Mouse (Mus musculus) heart, postnatal 25 days (tissue): ENCODE measurements around the gene Ugt1a10. TPM values are rescaled to one million over a fixed set of nuclear protein-coding genes. Genes with fewer than 3 reads are reported as not detected.

ENCODE experiments used
- DNase-seq: peaks from one replicate; pipeline ENCODE4 v3.0.0; 2022; ENCODE audit warnings: low spot score
- intact Hi-C: fragments of 180-260 bp; cut with DNase I; formaldehyde crosslinking; loops from one replicate; pipeline ENCODE4 v1.15.1; 2025
- total RNA-seq, 2 experiments: library from RNA; stranded (reverse); gene quantifications; 2 replicates each; pipeline ENCODE4 v1.2.3; 2021

Gene Ugt1a10
- total RNA-seq, 2 experiments from 2014 or later = not detected

- intact Hi-C loops = no loop called here
- no peak for DNase-seq
Observed at GRCm38 (mm10) chr1:88243861-88244260, 188.7 kb downstream of the Ugt1a10 start.

DNA sequence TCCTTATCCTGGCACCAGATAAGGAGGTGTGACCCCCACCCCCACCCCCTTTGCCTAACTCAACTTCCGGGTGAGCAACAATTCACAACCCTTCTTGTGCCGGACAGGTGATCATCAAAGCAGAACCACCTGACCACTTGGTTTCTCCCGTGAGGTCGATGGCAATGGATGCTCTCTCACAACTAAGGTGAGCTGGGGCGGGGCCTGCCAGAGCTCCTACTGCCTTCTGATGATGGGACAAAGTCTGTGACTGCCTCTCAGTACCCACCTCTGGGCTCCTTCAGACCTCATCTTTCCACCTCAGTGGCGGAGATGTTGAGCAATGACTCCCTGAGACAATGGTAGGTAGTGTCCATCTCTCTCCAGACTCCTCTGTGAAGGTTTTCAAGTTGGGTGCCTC, 190.7 kb downstream of the Ugt1a10 start:
- DNase-seq = no peak
- intact Hi-C loops = no loop called here

- no peak for DNase-seq
- intact Hi-C loops = no loop called here
Observed at GRCm38 (mm10) chr1:88246386-88246785, 191.2 kb downstream of the Ugt1a10 start.

- intact Hi-C loops = no loop called here
Observed at GRCm38 (mm10) chr1:88247660-88248059, 192.5 kb downstream of the Ugt1a10 start.

DNA sequence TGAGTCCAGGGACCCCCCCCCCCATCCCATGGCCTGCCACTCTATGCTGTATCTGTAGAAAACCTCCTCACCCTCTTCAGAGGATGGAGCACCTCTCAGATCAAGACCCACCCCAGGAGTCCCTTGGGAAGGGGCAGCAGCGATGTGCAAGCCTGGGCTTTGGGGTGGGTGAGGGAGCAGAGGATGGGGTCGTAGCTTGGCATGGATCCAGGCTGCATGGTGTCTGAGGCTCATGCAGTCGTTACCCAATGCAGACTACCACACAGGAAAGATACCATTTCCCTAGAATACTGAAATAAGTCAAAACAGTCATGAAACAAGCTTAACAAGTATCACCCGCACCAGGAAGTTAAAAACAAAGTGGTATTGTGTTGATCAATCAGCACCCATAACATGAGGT, 193.5 kb downstream of the Ugt1a10 start:
- intact Hi-C loops = no loop called here
- no peak for DNase-seq

More at GRCm38 (mm10) chr1:88247660-88248059, 192.5 kb downstream of the Ugt1a10 start:
- no peak for DNase-seq

DNA sequence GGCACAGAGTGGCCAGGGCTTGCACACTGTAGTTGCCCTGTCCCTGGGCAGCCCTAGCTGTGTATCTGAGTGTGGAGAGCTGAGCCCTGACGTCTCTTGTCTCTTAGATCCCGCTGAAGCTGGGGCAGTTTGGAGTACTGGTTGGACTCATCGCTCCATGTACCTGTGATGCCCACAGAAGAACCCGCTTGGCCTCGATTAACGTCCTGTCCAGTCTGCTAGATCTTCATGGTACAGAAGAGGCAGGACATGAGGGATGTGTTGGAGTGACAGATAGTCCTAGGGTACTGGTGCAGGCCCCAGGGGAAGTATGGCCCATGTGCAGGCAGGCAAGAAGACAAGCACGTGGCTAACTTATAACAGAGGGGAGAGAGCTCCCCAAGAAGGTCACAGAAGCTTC, 194.4 kb downstream of the Ugt1a10 start:
- intact Hi-C loops = no loop called here
- no peak for DNase-seq

DNA sequence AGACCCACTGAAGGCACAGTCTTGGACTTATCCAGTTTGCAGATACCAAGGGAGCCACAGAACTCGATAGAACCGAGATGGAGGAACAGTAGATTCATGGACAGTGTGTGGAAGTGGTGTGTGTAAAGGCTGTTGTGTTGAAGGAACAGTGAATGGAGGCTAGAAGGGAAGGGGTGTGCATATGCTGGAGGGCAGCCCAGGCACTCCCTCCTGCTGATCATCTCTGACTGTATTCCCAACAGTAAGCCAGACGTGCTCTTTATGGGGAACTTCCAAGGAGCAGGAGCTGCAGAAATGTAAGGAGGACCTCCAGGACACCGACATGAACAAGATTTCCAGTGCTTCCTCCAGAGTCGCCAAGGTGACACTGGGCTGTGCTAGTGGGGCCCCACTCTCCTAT, 194.8 kb downstream of the Ugt1a10 start:
- intact Hi-C loops = no loop called here

DNA sequence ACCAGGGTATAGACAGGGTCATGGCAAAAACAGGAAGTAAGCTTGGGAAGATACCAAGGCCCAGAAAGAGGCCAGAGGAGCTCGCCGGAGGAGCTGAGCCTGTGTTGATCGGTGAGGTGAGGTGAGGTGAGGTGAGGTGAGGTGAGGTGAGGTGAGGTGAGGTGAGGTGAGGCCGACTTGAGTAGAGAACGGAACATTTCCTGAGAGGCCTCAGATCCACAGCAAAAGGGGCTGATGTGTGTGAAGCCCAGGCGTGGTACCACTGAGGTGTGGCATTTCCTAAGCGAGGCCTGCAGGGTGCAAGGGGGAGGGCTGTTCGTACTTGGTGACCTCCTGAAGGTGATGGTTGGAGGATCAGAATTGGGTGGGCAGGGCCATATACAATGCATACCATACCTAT, 197.9 kb downstream of the Ugt1a10 start:
- DNase-seq = no peak
- intact Hi-C loops = no loop called here

More for the DNA sequence above, 194.8 kb downstream of the Ugt1a10 start:
- no peak for DNase-seq

GRCm38 (mm10) chr1:88253540-88253939, 198.4 kb downstream of the Ugt1a10 start:
- intact Hi-C loops = no loop called here
- no peak for DNase-seq

GRCm38 (mm10) chr1:88254793-88255465, 199.7 kb downstream of the Ugt1a10 start:
- intact Hi-C loops = no loop called here
- no peak for DNase-seq

GRCm38 (mm10) chr1:88255466-88255857, 200.3 kb downstream of the Ugt1a10 start:
- intact Hi-C loops = no loop called here
- no peak for DNase-seq

DNA sequence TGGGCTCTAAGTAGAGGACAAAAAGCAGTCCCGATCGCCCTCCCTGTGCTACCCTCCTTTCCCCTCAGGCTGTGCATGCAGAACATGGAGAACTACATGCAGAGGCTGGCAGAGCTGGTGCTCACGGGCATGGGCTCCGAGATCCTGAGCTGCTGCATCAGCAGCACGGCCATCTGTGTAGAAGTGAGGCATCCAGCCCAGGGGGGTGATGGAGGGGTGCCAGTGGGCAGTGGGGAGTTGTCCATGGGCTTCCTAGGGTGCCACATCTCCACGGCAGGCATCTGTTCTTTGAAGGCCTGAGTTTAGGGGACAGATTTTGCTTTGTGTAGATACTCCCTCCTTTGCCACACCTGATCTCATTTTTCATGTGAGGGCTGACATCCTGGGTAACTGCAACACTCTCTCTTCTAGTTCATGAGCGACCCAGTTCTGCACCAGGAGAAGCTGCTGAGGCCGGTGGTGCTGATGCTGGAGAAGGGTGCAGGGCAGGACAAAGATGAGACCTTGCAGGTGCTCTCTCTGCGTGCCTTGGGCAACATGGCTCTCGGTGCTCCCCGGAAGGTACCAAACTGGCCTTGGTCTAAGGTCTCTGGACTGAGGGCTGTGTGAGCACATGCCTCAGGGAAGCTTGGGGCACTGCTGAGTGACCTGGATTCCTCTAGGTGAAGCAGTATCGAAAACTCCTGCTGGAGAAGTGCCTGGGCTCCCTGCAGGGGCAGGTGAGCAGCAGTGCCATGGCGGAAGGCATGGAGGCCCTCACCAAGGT, 201.0 kb downstream of the Ugt1a10 start:
- intact Hi-C loops = no loop called here
- no peak for DNase-seq

DNA sequence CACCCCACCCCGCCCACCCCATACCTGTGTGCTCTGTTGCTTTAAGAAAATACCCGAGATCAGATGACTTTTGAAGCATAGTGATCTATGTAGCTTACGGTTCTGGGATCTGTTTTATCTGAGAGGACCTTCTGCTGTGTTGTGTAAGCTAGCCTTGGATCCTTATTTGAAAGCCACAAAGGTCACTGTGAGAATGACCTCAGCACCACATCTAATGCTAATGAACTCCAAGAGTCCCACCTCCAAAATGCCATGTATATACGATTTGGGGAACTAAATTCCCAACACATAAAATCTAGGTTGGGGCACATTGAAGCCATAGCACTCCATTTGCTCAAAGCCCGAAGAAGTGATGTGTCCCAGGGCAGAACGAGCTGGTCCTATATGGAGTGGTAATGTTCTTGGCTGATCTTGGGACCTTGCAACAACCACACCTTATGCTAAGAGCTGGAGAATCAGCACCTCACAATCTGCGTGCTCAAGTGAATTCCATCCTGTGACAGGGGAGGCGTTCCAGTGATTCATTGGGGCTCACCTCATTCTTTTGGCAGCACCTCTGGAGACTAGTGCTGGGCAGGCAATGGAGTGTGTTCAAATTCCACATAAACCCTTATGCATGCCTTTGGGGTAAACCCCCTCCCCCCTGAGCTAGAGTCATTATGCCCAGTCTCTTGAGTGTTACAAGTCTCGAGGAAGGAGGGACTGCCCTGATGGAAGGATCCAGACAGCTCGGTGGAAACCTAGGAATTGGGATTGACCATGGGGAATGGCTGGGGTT, 201.9 kb downstream of the Ugt1a10 start:
- intact Hi-C loops = no loop called here
- no peak for DNase-seq

DNA sequence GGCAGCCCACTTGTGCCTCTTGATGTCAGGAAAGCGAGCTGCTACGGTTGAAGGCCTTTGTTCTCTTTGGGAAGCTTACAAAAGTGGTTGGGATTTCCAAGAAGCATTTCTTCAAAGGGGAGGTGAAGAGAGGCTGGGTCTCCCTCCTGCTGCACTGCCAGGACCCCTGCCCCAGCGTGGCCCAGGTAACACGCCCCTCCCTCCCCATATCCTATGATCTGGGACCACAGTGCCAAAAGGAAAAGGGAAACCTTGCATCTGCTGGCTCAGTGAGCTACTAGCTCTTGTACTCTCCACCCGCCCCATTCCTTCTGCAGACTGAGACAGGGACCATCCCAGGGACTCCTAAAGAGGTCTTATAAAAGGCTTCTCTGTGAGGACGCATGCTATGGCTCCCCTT, 202.5 kb downstream of the Ugt1a10 start:
- no peak for DNase-seq
- intact Hi-C loops = no loop called here

GRCm38 (mm10) chr1:88258361-88258760, 203.2 kb downstream of the Ugt1a10 start:
- intact Hi-C loops = no loop called here
- no peak for DNase-seq

- intact Hi-C loops = no loop called here
- no peak for DNase-seq
Observed at GRCm38 (mm10) chr1:88258881-88259642, 203.9 kb downstream of the Ugt1a10 start.

GRCm38 (mm10) chr1:88259643-88260024, 204.4 kb downstream of the Ugt1a10 start:
- DNase-seq = no peak
- intact Hi-C loops = no loop called here

GRCm38 (mm10) chr1:88260114-88260513, 204.9 kb downstream of the Ugt1a10 start:
- DNase-seq = no peak
- intact Hi-C loops = no loop called here

DNA sequence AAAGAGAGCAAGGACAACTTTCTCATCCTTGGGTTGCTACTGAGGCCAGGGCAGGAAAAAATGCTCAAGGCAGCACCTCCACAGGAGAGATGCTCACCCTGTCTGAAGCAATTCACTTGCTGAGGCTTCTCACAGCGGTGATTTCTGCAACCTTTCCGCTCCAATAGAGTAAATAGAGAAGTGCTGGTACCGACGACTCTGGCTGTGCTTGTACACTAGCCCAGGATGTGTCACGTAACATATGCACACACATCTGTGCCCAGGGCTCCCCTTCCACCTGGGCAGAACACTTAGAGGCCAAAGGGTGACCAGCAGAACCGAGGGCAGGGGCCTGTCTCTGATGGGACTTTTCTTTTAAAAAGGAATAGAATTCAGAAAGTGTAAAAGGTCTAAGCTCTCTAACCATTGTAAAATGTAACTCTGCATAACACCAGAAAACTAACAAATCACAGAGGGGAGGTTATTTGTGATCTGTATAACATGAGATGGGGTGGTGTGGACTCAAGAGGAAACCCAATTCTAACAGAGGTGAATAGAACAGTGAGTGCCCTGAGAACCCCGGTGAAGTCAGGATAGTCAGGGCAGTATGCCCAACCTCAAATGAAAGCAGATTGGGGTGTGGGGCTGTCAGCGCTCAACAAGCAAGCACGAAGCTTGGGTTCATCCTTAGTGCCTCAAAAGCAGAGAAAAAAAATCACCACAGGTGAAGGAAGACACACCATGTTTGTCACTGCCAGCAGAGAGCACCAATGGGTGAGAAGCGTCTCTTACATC, 205.6 kb downstream of the Ugt1a10 start:
- DNase-seq = no peak
- intact Hi-C loops = no loop called here
